Mouse (Mus musculus): ENCODE measurements around the gene Resp18. TPM values are rescaled to one million over a fixed set of nuclear protein-coding genes. Genes with fewer than 3 reads are reported as not detected.

Gene Resp18
- polyA plus RNA-seq, 2 experiments: not detected

DNA sequence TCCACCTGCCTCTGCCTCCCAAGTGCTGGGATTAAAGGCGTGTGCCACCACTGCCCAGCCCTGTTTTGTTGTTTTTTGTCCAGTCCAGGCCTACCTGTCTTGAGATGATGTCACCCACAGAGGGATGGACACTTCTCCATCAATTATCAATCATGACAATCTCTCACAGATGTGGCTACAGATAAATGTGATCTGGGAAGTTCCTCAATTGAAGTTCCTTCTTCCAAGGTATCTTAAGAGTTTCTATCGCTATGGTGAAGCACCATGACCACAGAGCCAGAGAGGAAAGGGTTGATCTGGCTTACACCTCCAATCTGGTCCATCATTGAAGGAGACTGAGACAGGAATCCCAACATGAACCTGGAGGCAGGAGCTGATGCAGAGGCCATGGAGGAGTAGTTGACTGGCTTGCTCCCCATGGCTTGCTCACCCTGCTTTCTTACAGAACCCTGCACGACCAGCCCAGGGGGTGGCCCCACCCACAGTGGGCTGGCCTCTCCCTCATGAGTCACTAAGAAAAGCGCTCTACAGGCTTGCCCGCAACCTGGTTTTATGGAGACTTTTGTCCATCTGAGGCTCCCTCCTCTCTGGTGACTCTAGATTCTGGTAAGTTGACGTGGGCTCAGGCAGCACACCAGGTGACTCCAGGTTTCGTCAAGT lies 47.8 kb downstream of the Resp18 start:
- no peaks in the 10 kb centered on the region for H3K36me3 ChIP-seq (replicated peaks; ENCODE audit: control insufficient read depth, insufficient read depth, low read depth)
- H3K9ac ChIP-seq (replicated peaks): no peak overlapping the region
- peaks cover 38 to 61% of the 10 kb centered on the region in 2 experiments for H3K4me1 ChIP-seq (replicated peaks; ENCODE audit: control insufficient read depth in 2 of 2, insufficient read depth in 2 of 2, low read length in 1 of 2)
- no peaks in the 10 kb centered on the region for H3K9me3 ChIP-seq (ENCODE audit: control insufficient read depth, low read length)
- no peaks in the 10 kb centered on the region for H3K27me3 ChIP-seq (ENCODE audit: control insufficient read depth, insufficient read depth, low read length)
- peak; percentile 39; the same call in 1 of the 2 replicates for ATAC-seq (ENCODE audit: insufficient read depth)
- 54% methylated on average over 7 of the region's 7 CpGs for WGBS (ENCODE audit: insufficient replicate concordance)
- TF ChIP-seq EP300 (IDR thresholded peaks at IDR 0.05; ENCODE audit: low read depth) (no peak), CTCF (IDR thresholded peaks at IDR 0.05; ENCODE audit: low read depth) (no peak)
- no peak for DNase-seq (ENCODE audit: low read depth in 3 of 3, low spot score in 3 of 3)
- no peak overlapping the region for H3K4me3 ChIP-seq (ENCODE audit: insufficient read depth in 1 of 2, low read depth in 2 of 2, low read length in 2 of 2)
- peak overlapping the region; percentile 27; the same call in 1 of the 2 replicates for H3K4me2 ChIP-seq (ENCODE audit: low read depth)
- no peak overlapping the region for H3K27ac ChIP-seq

DNA sequence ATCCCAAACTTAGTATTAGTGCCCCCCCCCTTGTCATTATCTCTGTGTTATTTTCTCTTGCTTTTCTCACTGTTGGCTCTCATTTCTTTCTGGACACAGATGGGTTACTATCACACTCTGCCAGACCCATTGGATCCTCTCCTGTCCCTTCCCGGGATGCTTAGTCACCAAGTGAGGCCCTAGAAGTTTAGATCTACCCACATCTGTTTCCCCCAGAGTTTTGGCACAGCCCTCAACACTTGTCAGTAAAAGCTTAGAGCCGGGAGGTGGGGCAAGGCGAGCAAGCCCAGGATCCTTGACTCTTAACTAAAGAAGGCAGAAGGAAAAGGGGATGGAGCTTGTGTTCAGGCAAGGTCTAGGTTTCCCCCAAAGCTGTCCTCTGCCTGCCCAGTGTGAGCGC lies 49.1 kb downstream of the Resp18 start:
- no peak overlapping the region for H3K4me3 ChIP-seq (ENCODE audit: insufficient read depth in 1 of 2, low read depth in 2 of 2, low read length in 2 of 2)
- H3K27ac ChIP-seq: peak overlapping the region; percentile 81
- DNase-seq (ENCODE audit: low read depth in 3 of 3, low spot score in 3 of 3) (peak in 1 of 3 experiments; percentile 55), ATAC-seq (ENCODE audit: insufficient read depth) (peak; percentile 88)
- H3K9ac ChIP-seq (replicated peaks): no peak overlapping the region; the same call in 1 of the 2 replicates
- no peaks in the 10 kb centered on the region for H3K9me3 ChIP-seq (ENCODE audit: control insufficient read depth, low read length)
- H3K36me3 ChIP-seq (replicated peaks; ENCODE audit: control insufficient read depth, insufficient read depth, low read depth): no peaks in the 10 kb centered on the region
- peak overlapping the region; percentile 47 for H3K4me2 ChIP-seq (ENCODE audit: low read depth)
- H3K4me1 ChIP-seq (replicated peaks; ENCODE audit: control insufficient read depth in 2 of 2, insufficient read depth in 2 of 2, low read length in 1 of 2): peaks cover 29 to 52% of the 10 kb centered on the region in 2 experiments
- H3K27me3 ChIP-seq (ENCODE audit: control insufficient read depth, insufficient read depth, low read length): no peaks in the 10 kb centered on the region
- 23% methylated on average over 4 of the region's 4 CpGs for WGBS (ENCODE audit: insufficient replicate concordance)
- no peak for TF ChIP-seq CTCF (IDR thresholded peaks at IDR 0.05; ENCODE audit: low read depth)
- peak; percentile 65 for TF ChIP-seq EP300 (IDR thresholded peaks at IDR 0.05; ENCODE audit: low read depth)

DNA sequence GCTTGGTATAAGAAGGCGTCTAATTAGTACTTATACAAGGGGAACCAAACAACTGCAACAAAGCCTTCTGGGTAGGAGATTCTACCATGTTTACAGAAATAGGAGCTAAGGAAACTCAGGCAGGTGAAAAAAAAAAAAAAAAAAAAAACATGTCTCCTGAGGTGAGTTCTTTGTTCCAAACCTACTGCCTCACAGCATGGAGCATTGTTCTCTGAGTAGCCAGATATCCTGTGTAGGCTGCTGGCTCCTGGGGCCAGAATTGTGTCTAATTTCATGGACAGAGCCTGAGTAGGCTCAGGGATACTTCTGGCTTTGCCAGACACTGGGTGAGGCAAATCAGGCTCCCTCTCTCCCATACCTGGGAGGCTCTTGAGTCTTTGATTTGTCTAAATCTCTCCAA lies 50.6 kb downstream of the Resp18 start:
- ATAC-seq (ENCODE audit: insufficient read depth) (no peak), DNase-seq (ENCODE audit: low read depth in 3 of 3, low spot score in 3 of 3) (no peak)
- no peaks in the 10 kb centered on the region for H3K27me3 ChIP-seq (ENCODE audit: control insufficient read depth, insufficient read depth, low read length)
- H3K9ac ChIP-seq (replicated peaks): no peak overlapping the region
- TF ChIP-seq EP300 (IDR thresholded peaks at IDR 0.05; ENCODE audit: low read depth): no peak
- no peak for TF ChIP-seq CTCF (IDR thresholded peaks at IDR 0.05; ENCODE audit: low read depth)
- H3K4me3 ChIP-seq (ENCODE audit: insufficient read depth in 1 of 2, low read depth in 2 of 2, low read length in 2 of 2): no peak overlapping the region
- H3K9me3 ChIP-seq (ENCODE audit: control insufficient read depth, low read length): no peaks in the 10 kb centered on the region
- H3K4me2 ChIP-seq (ENCODE audit: low read depth): no peak overlapping the region
- WGBS (ENCODE audit: insufficient replicate concordance): 85% methylated on average over 1 of the region's 1 CpGs
- H3K4me1 ChIP-seq (replicated peaks; ENCODE audit: control insufficient read depth in 2 of 2, insufficient read depth in 2 of 2, low read length in 1 of 2): peaks cover 29 to 51% of the 10 kb centered on the region in 2 experiments
- H3K27ac ChIP-seq: no peak overlapping the region
- no peaks in the 10 kb centered on the region for H3K36me3 ChIP-seq (replicated peaks; ENCODE audit: control insufficient read depth, insufficient read depth, low read depth)

DNA sequence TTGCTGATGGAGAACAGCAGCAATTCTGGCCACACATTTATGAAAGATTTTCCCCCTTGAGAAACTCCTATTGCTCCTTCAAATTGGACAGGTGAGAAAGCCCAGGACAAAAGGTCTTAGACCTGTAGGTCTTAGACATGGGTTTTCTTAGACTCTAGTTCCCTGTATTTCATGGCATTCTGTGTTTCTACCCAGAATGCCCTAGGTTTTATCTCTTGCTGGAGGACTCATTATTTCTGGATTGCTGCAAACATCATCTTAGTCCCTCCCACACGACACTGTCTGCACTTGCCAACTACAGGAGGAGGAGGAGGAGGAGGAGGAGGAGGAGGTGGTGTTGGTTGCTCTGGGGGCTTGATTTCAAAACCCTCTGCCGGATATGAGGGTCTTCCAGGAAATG lies 52.1 kb downstream of the Resp18 start:
- Histone ChIP-seq H3K4me1 (replicated peaks; ENCODE audit: control insufficient read depth in 2 of 2, insufficient read depth in 2 of 2, low read length in 1 of 2) (peaks cover 21 to 42% of the 10 kb centered on the region in 2 experiments), H3K4me2 (ENCODE audit: low read depth) (no peak overlapping the region), H3K9ac (replicated peaks) (no peak overlapping the region), H3K27me3 (ENCODE audit: control insufficient read depth, insufficient read depth, low read length) (no peaks in the 10 kb centered on the region), H3K4me3 (ENCODE audit: insufficient read depth in 1 of 2, low read depth in 2 of 2, low read length in 2 of 2) (no peak overlapping the region), H3K36me3 (replicated peaks; ENCODE audit: control insufficient read depth, insufficient read depth, low read depth) (no peaks in the 10 kb centered on the region), H3K9me3 (ENCODE audit: control insufficient read depth, low read length) (no peaks in the 10 kb centered on the region), H3K27ac (no peak overlapping the region)
- no peak for DNase-seq (ENCODE audit: low read depth in 3 of 3, low spot score in 3 of 3)
- TF ChIP-seq CTCF (IDR thresholded peaks at IDR 0.05; ENCODE audit: low read depth) (no peak), EP300 (IDR thresholded peaks at IDR 0.05; ENCODE audit: low read depth) (no peak)
- no peak for ATAC-seq (ENCODE audit: insufficient read depth)
- 42% methylated on average over 2 of the region's 2 CpGs for WGBS (ENCODE audit: insufficient replicate concordance)

DNA sequence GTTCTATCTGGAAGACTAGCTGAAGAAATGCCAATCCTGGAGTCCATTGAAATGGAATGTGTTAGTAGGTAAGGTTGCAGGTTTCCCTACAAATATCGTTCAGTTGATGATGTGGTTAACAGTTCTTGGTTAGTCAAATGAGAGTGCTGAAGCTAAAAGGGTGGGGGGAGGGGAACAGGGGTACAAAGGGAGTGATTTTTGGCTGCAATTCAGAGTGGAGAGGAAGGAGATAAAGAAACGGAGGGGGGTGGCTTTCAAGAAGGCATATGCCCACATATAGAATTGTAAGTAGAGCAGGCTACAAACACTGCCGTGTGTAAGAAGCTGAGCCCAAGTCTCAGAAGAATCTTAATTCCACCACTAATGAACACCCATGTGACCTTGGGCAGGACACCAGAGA lies 52.7 kb downstream of the Resp18 start:
- peaks cover 17 to 36% of the 10 kb centered on the region in 2 experiments for H3K4me1 ChIP-seq (replicated peaks; ENCODE audit: control insufficient read depth in 2 of 2, insufficient read depth in 2 of 2, low read length in 1 of 2)
- ATAC-seq (ENCODE audit: insufficient read depth) (no peak), DNase-seq (ENCODE audit: low read depth in 3 of 3, low spot score in 3 of 3) (no peak)
- 22% methylated on average over 3 of the region's 3 CpGs for WGBS (ENCODE audit: insufficient replicate concordance)
- no peak overlapping the region for H3K4me3 ChIP-seq (ENCODE audit: insufficient read depth in 1 of 2, low read depth in 2 of 2, low read length in 2 of 2)
- H3K9ac ChIP-seq (replicated peaks): no peak overlapping the region
- no peak overlapping the region for H3K4me2 ChIP-seq (ENCODE audit: low read depth)
- peaks cover 5% of the 10 kb centered on the region for H3K27me3 ChIP-seq (ENCODE audit: control insufficient read depth, insufficient read depth, low read length)
- no peaks in the 10 kb centered on the region for H3K36me3 ChIP-seq (replicated peaks; ENCODE audit: control insufficient read depth, insufficient read depth, low read depth)
- H3K27ac ChIP-seq: no peak overlapping the region
- TF ChIP-seq CTCF (IDR thresholded peaks at IDR 0.05; ENCODE audit: low read depth) (no peak), EP300 (IDR thresholded peaks at IDR 0.05; ENCODE audit: low read depth) (no peak)
- H3K9me3 ChIP-seq (ENCODE audit: control insufficient read depth, low read length): no peaks in the 10 kb centered on the region

Data from liver, embryonic 14.5 days (tissue).